Mouse (Mus musculus) kidney, postnatal 0 days (tissue): ENCODE data around the gene Ihh. TPM values are rescaled to one million over a fixed set of nuclear protein-coding genes. Genes with fewer than 3 reads are reported as not detected.

Experiments used
- ATAC-seq: fragments of 200-750 bp; cut with Nextera tagmentation; replicated peaks from 2 replicates; pipeline ENCODE4 v1.8.0; 2017; ENCODE audit warnings: low read depth, moderate number of reproducible peaks, moderate TSS enrichment, moderate library complexity; ENCODE audit not compliant: low FRiP score
- DNase-seq: peaks from one replicate; pipeline ENCODE4 v3.0.0-alpha.2; 2016; ENCODE audit warnings: low spot score
- H3K27ac ChIP-seq: fragments of 300-500 bp; sonication (generic); 2 replicates; pipeline ENCODE4 v1.5.1; 2014; ENCODE audit warnings: mild to moderate bottlenecking
- H3K27me3 ChIP-seq: fragments of 300-500 bp; sonication (generic); 2 replicates; pipeline ENCODE4 v1.6.1; 2014; ENCODE audit warnings: low read length, mixed read lengths; ENCODE audit not compliant: insufficient read depth
- H3K36me3 ChIP-seq: fragments of 300-500 bp; sonication (generic); 2 replicates; pipeline ENCODE4 v1.6.1; 2014; ENCODE audit warnings: low read length, mixed read lengths; ENCODE audit not compliant: insufficient read depth
- H3K4me1 ChIP-seq: fragments of 300-500 bp; sonication (generic); replicated peaks from 2 replicates; pipeline ENCODE4 v1.6.1; 2014; ENCODE audit warnings: antibody characterized with exemption, low read length, mixed read lengths; ENCODE audit not compliant: insufficient read depth
- H3K4me2 ChIP-seq: fragments of 300-500 bp; sonication (generic); 2 replicates; pipeline ENCODE4 v1.6.1; 2014; ENCODE audit warnings: mild to moderate bottlenecking, low read length, moderate library complexity, mixed read lengths
- H3K4me3 ChIP-seq: fragments of 300-500 bp; sonication (generic); replicated peaks from 2 replicates; pipeline ENCODE4 v1.5.1; 2014; ENCODE audit warnings: low read depth, low read length
- H3K9ac ChIP-seq: fragments of 300-500 bp; sonication (generic); 2 replicates; pipeline ENCODE4 v1.6.1; 2014; ENCODE audit warnings: low read depth, low read length
- H3K9me3 ChIP-seq: fragments of 300-500 bp; sonication (generic); replicated peaks from 2 replicates; pipeline ENCODE4 v1.6.1; 2016; ENCODE audit warnings: low read length, inconsistent platforms, mixed read lengths
- CTCF ChIP-seq: IDR thresholded peaks from 2 replicates; pipeline ENCODE4 v1.5.1; 2016; ENCODE audit warnings: antibody characterized with exemption, low read depth, mild to moderate bottlenecking, moderate library complexity
- WGBS: fragments of 180-500 bp; shearing (Covaris S2); extraction: QIAGEN DNeasy Blood & Tissue Kit; methylation state at CpG from one replicate; pipeline ENCODE4 v1.1.7; 2014; 5-methylcytosine and 5-hydroxymethylcytosine counted together
- microRNA counts: library from miRNA; unstranded; fragments of <30 nt; microRNA quantifications from one replicate; lab custom pipeline; 2015
- microRNA-seq: library from miRNA; unstranded; fragments of <30 nt; microRNA quantifications from one replicate; pipeline ENCODE4, GENCODE M21; 2016
- polyA plus RNA-seq: library from polyadenylated mRNA; unstranded; fragments of >200 nt; fragmentation: Nextera tagmentation; extraction: Ambion mirVana; gene quantifications from 2 replicates; pipeline ENCODE4 v1.2.1, GENCODE M21; 2015

The Ihh gene
- polyA plus RNA-seq, 1 experiment from 2014 or later = 6.9 TPM

GRCm38 (mm10) chr1:74898656-74899431 is 52.6 kb downstream of the Ihh start:
- no peaks in the 10 kb centered on the region for H3K36me3 ChIP-seq
- H3K27me3 ChIP-seq = peaks cover 69% of the 10 kb centered on the region
- no peak overlapping the region for H3K27ac ChIP-seq
- H3K4me1 ChIP-seq = peaks cover 6% of the 10 kb centered on the region; the same call in 1 of the 2 replicates
- no peak overlapping the region for H3K9ac ChIP-seq
- no peak overlapping the region for H3K4me2 ChIP-seq
- WGBS = 9% methylated on average over 7 of the region's 10 CpGs
- H3K4me3 ChIP-seq = no peak overlapping the region
- ATAC-seq (no peak), DNase-seq (no peak)
- no peak for TF ChIP-seq CTCF
- no peaks in the 10 kb centered on the region for H3K9me3 ChIP-seq

- Histone ChIP-seq H3K4me2 (no peak overlapping the region), H3K9me3 (no peaks in the 10 kb centered on the region), H3K4me3 (no peak overlapping the region), H3K36me3 (no peaks in the 10 kb centered on the region), H3K4me1 (peaks cover 6% of the 10 kb centered on the region; the same call in 1 of the 2 replicates), H3K27me3 (peaks cover 76% of the 10 kb centered on the region), H3K9ac (no peak overlapping the region), H3K27ac (no peak overlapping the region)
- 1% methylated on average over 7 of the region's 7 CpGs for WGBS
- ATAC-seq (no peak), DNase-seq (no peak)
- TF ChIP-seq CTCF = no peak
These were observed 53.5 kb downstream of the Ihh start for GRCm38 (mm10) chr1:74897976-74898375.

MicroRNA genes within 50 kb of the gene (microRNA counts, 519-probe panel; counts per million panel counts)
- microRNA mmu-miR-375 (lab: Ali Mortazavi, UCI) = 330 counts per million, percentile 68 among the panel's probes with 10 or more counts

Small RNA genes lying within 50 kb of the gene (microRNA-seq; reads per million reads assigned to microRNA genes)
- 137 reads per million, percentile 54 among the genes with 10 or more reads in this experiment for gene Mir375

Other genes with a start within 250 kb of the Ihh start
- 10.3 and 10.8 TPM in 2 replicates for gene Cyp27a1, start 238.1 kb downstream of the Ihh start, polyA plus RNA-seq
- 0.07 and 0.27 TPM in 2 replicates for gene Prkag3, start 202.5 kb downstream of the Ihh start, polyA plus RNA-seq
- 1.9 and 2.2 TPM in 2 replicates for gene Wnt6, start 179.8 kb downstream of the Ihh start, polyA plus RNA-seq
- gene Wnt10a, start 160.2 kb downstream of the Ihh start, polyA plus RNA-seq = 0.91 and 1.0 TPM in 2 replicates
- not detected in 2 replicates for gene Cdk5r2, start 96.7 kb downstream of the Ihh start, polyA plus RNA-seq
- gene Fev, start 66.3 kb downstream of the Ihh start, polyA plus RNA-seq = 0.14 and 0.20 TPM in 2 replicates
- gene Cryba2, start 58.5 kb downstream of the Ihh start, polyA plus RNA-seq = not detected in 2 replicates
- gene Cfap65, start 16.1 kb downstream of the Ihh start, polyA plus RNA-seq = 0.08 TPM in 2 replicates
- 10.5 and 11.0 TPM in 2 replicates for gene Nhej1, start 173.5 kb upstream of the Ihh start, polyA plus RNA-seq
- gene Slc23a3, start 182.2 kb upstream of the Ihh start, polyA plus RNA-seq = 9.8 and 11.3 TPM in 2 replicates
- 47.2 and 52.2 TPM in 2 replicates for gene Cnppd1, start 191.0 kb upstream of the Ihh start, polyA plus RNA-seq
- gene Retreg2, start 191.1 kb upstream of the Ihh start, polyA plus RNA-seq = 47.8 and 52.0 TPM in 2 replicates
- gene Zfand2b, start 217.0 kb upstream of the Ihh start, polyA plus RNA-seq = 43.2 and 47.7 TPM in 2 replicates
- 34.4 and 36.8 TPM in 2 replicates for gene Abcb6, start 228.7 kb upstream of the Ihh start, polyA plus RNA-seq
- 19.7 TPM in 2 replicates for gene Ankzf1, start 240.5 kb upstream of the Ihh start, polyA plus RNA-seq
- gene Atg9a, start 240.5 kb upstream of the Ihh start, polyA plus RNA-seq = 25.8 and 27.3 TPM in 2 replicates